Mouse (Mus musculus) heart, adult 9 months (tissue): ENCODE results near the gene Vat1l.

Source experiments
- DNase-seq, 2 experiments: peaks; one replicate each; pipeline ENCODE4 v3.0.0; 2022; ENCODE audit warnings: low spot score in 2 of 2

Vat1l gene

DNA sequence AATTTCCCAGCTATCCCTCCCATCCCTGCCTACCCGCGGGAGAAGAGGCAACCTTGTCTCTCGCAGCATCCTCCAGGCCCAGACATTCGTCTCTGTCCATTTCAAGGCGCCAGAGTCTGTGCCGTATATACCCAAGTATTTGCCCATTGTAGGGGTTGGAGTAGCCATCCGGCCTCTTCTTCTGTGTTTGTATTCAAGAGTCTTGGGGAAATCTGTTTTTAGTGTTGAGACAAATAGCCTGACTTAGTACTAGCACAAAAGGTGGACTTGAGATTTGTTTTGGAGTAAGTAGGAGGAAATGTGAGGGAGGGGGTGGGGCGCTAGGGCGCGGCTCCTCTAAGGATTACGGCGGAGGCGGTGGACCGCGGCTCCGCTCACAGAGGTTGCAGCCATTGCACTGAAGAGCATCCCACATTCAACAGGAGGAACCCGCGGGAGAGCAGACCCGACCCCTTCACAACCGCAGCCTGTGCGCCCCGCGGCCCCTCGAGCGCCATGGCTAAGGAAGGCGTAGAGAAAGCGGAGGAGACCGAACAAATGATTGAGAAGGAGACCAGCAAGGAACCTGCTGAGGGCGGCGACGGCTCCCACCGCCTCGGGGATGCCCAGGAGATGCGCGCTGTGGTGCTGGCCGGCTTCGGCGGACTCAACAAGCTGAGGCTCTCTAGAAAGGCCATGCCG is at the start of gene Vat1l:
Gene Vat1l (plus strand): TSS at position 392 of the 681 bp plus-strand sequence.
- DNase-seq: no peak

DNA sequence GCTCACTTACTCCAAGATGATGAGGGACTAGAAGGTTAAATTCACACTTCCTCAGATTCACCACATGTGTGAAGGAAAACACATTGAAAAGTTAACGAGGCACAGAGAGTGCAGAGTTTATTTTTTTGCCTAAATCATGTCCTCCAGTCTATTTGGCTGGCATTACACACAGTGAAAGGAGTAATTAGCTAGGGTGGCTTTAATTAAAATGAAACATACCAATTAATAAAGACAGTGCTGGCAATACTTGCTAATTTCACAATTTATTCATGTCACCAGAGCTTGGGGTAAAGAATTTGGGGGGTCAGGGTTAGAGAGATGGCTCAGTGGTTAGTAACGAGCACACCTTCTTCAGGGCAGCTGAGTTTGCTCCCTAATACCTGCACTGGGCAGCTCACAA is 46.8 kb upstream of the Vat1l start:
- no peak for DNase-seq

DNA sequence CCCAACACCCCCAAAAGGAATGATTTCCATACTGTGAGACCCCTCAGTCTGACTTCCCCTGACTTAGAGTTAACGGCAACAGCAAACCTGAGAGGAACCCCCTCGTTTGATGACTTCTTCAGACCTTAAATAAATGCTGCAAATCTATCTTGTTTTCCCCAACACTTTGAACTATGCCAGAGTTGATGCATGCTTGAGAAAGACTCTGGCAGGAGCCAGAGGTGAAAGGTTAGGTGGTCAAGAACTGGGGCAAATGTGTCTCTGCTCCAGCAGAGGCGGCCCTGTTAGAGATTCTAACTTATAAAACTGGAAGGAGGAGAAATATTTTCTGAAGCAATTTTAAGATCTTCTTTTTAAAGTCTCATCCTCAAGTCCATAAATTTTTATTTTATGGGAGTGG is 45.7 kb upstream of the Vat1l start:
- no peak for DNase-seq

DNA sequence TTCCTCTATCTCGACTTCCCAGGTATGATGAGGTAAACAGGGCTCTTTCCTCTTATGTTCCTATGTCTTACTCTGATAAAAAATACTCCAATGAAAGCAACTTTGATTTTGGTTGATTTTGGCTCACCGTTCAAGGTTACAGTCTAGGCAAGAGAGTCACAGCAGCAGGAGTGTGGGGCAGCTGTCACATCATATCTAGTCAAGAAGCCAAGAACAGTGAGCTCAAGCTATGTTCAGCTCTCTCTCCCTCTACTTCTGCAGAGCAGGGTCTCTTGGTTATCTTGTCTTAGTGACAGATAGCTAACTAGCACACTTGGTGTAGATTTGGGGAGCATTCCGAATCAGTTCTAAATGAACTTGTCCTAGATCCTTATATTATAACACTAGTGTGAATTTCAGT is 41.5 kb upstream of the Vat1l start:
- no peak for DNase-seq

DNA sequence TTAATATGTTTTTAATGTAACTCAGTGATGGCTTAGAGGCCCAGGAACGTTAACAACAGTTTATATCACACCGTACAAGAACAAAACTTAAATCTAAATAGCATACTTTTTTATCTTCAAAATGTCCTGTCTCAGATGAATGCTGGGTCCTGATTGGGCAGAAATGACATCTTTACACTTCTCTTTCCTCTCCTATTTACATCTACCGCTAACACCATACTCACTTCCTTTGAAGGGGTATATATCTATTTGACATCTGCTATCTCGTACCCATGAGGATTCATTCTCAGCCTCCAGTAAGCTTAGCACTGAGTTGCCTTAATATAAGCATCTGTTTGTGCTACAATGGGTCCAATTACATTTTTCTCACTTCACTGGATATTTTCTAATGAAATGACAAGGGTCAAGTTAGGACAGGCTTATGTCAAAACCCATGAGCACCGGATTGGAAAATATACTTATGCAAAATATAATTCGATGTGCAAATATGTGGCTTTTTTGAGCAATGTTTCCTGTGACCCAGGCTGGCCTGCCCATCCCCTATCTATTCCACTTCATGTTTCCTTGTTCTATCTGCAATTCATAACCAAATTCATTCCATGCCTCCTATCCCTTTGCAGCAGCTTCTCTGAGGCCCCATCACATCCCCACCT is 40.8 kb upstream of the Vat1l start:
- no peak for DNase-seq

DNA sequence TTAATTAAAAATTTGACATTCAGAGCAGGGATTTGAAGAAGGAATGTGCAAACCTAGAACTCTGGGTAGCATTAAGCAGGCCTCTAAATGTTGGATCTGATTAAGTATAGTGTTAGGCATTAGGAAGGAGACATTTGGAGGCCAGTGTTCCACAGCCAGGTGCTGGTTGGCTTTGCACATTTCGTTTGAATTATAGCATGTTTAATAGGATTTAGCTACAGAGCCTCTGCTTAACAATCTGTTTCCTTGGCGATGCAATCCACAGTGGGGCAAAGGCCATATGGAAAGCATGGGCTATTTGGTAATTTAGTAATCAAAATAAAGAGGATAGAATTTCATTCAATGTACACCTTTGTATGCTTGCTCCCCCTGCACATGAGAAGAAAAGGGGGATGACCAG is 39.7 kb upstream of the Vat1l start:
- DNase-seq: no peak

DNA sequence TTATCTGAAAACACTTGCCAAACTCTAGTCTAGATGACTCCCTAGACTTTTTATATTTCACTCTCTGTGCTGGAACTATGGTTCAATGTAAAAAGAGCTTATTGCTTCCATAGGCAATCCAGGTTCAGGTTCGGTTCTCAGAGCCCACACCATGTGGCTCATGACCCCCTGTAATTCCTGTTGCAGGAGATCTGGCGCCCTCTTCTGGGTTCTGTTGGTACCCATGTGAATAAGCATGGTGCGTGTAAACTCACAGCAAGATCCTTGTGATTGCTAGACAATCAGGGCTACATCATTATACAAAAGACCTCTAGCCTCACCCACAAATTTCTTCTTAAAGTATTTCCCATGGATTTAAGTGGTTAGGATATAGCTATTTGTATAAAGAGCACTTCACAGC is 28.7 kb upstream of the Vat1l start:
- DNase-seq: no peak

DNA sequence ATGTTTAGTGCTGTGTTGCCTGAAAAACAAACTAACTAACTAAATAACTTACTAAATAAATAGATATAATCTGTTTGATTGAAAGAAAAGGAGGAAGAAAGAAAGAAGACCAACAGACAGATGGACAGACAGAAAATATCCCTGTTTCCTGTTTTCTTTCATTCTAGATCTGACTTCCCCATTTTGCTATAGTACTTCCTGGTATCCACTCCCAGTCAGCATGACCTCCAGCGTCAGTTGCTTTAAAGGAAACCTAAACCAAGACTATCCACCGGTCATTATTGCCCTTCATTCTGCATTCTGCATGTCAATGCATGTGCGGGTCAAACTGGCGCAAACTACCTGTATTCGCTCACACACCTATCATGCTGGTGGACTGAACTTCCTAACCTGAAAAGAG is 12.1 kb upstream of the Vat1l start:
- DNase-seq: no peak

DNA sequence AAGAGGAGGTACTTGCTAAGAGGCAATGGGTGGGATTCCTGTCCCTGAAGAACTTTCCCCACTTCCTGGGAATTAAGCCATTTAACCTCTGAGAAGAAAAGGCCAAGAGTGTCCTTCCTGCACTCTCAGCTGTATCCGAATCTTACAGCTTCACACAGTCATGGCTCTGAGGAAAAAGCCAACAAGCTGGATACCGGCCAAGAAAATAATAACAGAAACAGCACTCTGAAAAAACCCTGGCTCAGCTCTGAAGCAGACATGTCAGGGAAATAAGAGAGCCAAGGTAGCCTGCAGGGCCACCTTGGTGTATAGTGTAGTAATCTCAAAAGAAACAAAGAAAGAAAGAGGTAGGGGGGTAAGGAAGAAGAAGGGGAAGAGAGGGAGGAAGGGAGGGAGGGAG is 6.4 kb upstream of the Vat1l start:
- no peak for DNase-seq

DNA sequence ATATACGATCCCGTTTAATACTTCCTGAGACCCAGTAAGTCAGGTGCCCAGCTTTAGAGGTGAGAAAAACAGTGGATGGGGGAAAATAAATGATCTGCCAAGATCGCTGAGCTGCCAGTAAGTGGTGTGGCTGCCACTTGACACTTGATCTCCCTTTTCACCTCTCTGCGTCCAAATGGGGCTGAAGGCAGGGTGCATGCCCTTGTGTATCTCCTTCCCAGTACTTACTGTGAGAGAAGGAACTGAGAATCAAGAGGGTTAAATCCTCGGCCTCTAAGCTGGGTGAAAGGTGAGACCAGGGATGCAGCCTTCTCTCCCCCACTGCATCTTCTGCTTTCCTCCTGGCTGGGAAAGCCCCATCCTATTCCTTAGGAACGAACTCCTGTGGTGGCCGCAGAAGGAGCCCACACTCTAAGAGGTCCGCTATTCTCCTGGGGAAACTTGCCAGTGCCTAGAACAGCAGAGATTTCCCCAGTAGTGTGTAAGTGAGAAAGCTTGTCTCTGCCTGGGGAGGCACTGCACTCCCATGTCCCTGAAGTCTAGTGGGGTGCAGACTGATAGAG is 1.1 kb downstream of the Vat1l start:
- DNase-seq: no peak

DNA sequence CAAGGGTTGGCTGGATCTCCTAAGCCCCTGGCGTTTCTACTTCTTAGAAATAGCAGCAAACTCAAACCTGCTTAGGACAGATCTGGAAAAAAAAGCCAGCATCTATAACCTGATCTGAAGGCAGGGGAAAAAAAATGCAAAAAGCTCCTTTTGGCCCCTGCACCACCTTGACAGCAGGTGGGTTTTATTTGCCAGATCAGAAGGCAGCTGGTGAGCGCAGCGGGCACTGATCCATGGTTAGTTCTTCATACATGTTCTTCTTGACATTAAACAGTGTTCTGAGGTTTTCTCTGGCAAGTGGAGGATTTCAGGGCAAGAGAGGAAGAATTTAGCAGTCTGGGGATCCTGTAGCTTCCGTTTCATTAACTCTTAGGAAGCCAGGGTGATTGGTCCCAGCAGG is 1.6 kb downstream of the Vat1l start:
- no peak for DNase-seq

DNA sequence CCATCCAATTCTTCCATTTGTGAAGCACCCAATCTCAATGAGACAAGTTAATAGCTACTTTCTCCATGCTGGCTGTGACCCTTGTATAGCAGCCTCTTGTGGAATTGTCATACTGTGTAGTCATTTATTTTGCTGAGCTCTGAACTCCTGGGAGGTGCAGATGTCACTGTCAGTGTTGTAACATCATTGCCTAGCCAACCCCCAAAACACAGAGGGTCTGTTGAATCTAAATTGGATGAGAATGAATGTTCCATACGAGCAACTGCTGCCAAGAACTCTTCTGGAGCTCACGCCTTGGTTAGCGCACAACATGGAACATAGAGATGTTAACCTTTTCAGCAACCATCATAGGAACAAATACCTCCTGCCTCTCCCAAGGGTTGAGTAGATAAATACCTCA is 15.4 kb downstream of the Vat1l start:
- no peak for DNase-seq

DNA sequence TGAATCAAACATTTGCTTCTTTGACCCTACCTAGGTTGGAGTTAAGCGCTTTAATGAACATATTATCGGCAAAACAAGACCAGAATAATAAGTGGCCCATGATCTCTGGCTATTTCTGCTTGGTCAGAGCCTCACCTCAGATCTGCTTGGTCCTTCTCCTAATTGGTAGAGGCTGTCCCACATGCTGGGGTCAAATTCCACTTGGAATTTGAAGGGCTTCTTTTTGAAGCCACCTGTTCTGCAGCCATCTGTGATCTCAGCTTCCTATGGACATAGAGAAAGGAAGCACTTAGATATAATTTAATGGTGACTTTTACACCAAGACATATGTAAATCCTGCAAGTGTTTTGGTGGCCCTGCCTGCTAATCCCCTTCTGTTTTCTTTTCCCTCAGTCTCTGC is 16.6 kb downstream of the Vat1l start:
- DNase-seq: no peak

DNA sequence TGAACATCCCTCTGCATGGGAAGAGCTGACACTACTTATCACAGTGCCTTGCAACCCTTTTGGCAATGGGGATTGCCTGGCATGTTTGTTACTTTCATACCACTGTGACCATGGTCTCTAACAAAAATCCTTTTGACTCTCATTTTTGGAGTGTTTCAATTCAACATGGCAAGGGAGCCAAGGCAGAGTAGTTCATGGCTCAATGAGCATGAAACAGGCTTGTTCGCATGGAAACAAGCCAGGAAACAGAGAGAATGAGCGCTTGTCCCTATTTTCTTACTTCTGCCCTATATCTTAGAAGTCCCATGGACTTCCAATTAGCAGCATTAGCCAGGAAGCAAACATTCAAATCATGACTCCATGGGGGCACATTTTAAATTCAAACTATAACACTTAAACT is 18.6 kb downstream of the Vat1l start:
- no peak for DNase-seq

DNA sequence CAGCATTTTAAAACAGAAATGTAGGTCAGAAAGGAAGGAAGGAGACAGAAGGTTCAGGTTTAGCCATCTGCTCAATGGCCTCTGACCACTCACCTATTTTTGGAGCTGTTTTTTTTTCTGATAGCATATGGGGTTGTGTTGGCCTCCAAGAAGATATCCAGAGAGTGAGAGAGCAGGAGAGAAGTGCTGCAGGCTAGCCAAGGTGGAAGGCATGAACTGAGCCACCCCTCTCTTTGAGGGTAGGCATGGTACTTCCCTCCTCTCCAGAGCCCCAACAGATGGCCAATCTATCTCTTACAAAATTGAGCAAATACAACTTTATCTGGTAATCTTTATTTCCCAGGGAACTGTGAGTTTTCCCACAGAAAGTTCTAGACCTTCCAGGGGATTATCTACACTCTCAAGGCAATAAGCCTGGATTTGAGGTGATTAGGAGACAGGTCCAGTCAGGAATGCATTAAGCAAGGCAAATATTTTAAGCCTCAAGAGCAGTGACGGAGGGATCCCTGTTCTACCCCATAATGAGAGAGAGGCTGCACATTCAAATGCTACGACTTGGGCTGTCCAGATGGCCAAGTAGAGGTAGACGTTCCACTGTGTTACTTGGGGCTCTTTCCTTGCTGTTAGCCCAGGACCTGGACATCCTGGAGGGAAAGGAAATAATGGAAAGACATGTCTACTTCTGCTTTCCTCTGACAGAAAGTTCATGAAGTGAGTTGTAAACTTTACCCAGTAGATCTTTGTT is 46.1 kb downstream of the Vat1l start:
- no peak for DNase-seq

DNA sequence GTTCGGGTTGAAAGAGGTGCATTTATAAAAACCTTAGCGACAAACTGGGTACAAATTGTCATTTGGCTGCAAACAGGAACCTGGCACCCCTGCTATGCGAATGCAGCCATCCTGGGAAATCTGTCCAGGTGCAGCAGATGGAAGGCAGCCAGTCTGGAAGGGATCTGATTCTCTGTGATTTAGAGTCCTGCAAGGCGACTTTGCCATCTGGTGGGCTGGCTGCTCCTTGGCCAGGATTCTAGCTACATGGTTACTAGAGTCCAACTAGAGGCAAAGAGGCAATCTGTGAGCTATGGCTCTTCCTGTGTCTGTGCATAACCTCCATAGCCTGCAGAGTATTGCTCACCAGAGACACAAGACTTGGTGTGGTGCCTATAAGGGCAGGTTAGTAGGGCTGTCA is 53.3 kb downstream of the Vat1l start:
- DNase-seq: no peak

DNA sequence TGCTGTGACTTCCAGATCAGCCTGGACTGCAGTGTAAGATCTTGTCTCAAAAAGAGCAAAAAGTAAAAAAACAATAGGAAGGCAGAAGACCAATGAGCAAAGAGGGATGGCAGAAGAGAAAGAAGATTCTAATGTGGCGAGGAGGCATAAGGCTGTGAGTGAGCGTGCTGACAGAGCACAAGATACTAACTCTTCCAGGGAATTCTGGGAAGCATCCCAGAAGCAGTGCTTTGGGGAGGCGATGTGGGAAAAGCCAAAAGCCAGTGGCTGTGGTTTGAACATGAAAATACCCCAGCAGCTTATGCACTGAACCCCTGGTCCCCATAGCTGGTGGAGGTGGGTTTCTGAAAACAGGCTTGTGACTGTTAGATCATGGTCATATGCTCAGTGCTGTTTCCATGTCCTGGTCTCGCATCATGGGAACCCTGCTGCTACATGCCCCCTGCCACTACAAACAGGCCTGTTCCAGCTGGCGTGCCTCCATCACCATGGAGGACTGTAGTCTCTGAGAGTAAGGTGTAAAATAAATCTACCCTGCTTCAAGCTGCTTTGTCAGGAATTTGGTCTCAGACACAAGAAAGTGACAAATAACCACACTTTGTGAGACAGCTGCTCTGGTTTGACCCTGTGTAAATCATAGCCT is 54.4 kb downstream of the Vat1l start:
- no peak for DNase-seq

DNA sequence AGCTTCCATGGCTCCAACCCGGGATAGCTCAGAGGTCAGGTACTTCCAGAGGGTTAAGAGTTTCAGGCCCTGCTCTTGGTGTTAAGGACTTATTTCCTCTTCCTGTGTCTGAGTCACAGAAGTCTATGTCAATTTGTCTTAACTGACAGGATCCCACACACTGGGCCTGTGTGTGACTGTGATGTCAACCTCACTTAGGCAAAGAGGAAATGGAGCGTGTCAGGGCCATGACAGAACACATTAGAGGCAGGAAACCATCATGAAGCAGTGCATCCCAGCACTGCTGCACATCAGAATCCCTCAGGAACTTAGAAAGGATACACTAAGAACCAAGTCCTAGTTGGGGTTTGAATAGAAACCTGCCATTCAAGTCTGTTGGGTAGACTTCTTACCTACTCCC is 56.9 kb downstream of the Vat1l start:
- DNase-seq: no peak

DNA sequence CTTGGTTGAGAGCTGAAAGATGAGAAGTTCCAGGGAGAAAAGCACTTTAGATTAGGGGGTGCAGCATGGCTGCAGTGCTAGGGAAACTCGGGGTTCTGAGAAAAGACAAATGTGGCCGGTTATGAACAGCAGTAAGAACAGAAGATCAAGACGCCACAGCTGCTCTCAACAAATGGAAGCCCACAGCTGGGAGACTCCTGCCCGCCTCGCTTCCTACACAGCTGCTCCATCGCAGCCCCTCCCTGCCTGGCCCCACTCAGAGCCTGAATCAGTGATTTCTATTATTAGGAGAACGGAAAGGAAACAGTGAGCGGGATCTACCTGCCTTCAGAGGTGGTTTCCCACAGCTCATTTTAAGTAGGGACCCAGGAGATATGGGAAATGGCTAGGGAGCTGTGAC is 69.1 kb downstream of the Vat1l start:
- DNase-seq: no peak

DNA sequence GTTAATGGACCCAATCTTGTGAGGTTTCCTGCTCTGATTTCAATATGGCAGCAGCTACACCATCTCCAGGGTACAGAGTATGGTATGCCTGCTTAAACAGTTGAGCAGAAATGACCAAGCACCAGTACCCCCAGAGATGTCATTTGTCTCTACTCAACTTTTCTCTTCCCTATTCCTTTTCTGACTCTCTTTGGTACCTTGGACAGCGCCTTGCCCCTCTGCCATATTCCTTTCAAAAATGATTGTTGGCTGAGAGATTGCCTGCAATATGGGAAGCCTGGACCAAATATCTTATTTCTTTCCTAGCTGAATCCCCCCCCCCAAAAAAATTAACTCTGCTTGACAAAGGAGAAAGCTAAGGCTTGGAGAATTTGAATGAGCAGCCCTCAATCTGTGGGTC is 75.7 kb downstream of the Vat1l start:
- DNase-seq: no peak

DNA sequence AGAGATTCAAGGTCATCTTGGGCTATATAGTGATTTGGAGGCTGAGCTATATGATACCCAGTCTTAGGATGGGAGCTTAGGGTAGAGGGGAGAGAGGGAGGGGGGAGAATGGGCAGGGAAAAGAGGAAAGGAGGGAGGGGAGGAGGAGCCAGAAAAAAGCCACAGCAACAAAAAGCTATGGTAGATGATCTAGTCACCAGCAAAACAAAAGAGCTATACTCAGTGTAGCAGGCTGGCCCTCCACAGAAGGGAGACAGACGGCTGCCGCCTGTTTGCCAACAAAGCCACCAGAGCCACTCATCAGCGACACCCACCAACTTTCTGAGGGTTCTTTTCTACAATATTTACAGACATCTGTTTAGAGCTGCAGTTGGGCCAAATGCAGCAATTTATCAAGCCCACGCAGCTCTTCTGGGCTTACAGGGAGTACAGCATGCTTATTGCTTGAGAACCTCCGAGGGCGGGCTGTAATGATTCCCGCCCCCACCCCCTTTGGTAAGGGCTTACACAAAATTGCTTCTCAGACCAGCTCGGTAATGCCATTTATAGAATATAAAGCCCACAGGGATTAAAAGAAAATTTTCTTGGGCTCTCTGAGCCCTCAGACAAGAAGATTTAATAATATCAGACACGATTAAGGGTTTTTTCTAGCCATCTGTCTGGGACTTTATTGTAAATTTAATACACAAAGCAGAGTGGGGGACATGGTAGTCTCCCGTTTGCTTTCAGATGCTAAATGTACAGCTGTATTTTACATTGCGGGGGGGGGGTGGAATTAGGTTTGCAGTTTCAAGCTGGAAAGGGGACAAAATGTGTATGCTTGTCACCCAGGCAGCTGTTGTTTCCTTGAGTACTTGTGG is 89.7 kb downstream of the Vat1l start:
- no peak for DNase-seq

DNA sequence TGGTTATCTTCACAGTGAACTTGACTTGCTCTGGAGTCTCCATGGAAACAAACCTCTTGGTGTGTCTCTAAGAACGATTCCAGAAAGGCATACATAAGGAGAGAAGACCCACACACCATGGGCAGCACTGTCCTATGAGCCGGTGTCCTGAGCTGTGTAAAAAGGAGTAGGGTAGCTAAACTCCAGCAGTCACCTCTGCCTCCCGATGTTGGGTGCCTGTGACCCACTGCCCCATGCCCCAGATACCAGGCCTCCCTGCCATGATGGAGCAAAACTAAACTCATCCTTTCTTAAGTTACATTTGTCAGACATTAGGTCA is 90.3 kb downstream of the Vat1l start:
- no peak for DNase-seq
